Comparison of ENCODE assay signal across 8 mouse cellular contexts in the genomic region with DNA sequence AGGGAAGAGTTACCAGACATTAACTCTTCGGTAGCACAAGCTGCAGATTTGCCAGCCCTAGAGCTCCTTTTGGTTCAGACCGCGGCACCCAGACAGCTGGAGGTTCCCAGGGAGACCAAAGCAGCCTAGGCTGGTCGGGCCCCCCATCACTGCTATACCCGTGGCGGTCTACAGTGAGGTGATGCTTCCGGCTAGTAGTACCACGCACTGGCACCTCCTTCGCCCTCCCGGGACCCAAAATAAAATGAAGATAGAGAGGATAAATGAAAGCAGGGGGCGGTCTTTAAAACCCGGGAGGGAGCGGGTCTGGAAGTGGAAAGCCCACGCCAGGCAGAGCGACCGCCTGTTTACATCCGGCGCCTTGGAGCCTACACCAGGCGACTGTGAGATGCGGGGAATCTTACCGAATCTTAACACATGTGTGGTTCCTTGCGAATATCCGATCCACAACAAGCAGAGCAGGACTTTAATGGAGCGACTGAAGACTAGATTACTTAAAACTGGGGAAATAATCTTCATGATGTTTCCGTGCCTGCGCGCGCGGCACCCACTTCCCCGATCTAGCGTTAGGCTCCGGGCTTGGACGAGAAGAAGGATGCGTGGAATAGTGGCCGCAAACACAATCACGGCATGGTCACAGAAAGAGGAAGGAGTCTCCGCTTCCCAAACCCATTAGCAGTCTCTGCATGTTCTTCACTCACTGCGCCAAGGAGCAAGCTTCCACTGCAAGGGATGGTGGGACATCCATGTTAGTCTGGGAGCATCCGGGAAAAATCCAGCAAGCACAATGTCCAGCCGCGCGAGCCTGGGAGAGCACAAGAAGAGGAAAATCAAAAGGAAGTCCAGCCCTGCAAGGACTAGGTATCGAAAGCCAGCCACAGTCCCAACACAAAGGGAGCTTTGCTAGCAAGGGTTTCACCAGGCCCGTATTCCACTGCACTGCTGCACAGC. TPM values are rescaled to one million over a fixed set of nuclear protein-coding genes. Genes with fewer than 3 reads are reported as not detected.
DNase-seq lines count a peak whose midpoint lies in the region; ATAC-seq and TF ChIP-seq lines count a peak whose summit lies in the region.

No protein-coding gene starts in this region.

- peaks cover 3% of the 10 kb centered on the region for H3K27me3 ChIP-seq in ES-Bruce4 (ENCODE audit: control insufficient read depth, insufficient read depth, low read length, poor library complexity, severe bottlenecking)
- H3K27me3 ChIP-seq in embryonic facial prominence, embryonic 15.5 days, result peaks cover 16% of the 10 kb centered on the region; the same call in 1 of the 2 replicates
- H3K27me3 ChIP-seq in hindbrain, embryonic 12.5 days, result no peaks in the 10 kb centered on the region
- peaks cover 12% of the 10 kb centered on the region for H3K27me3 ChIP-seq in liver, embryonic 11.5 days (replicated peaks; ENCODE audit: control insufficient read depth, insufficient read depth, low read length)

- no peak for TF ChIP-seq EP300 in ES-Bruce4 (IDR thresholded peaks at IDR 0.05; ENCODE audit: insufficient read depth, low read depth, low read length)

- ATAC-seq in embryonic facial prominence, embryonic 15.5 days (ENCODE audit: insufficient number of reproducible peaks, low FRiP score, low TSS enrichment, low read depth), result no peak
- ATAC-seq in hindbrain, embryonic 12.5 days (ENCODE audit: low FRiP score), result peak; percentile 87
- no peak for ATAC-seq in liver, embryonic 11.5 days (replicated peaks; ENCODE audit: low FRiP score)
- ATAC-seq in megakaryocyte-erythroid progenitor cell, adult 5-6 weeks (replicated peaks; ENCODE audit: low FRiP score, low TSS enrichment, poor library complexity, severe bottlenecking), result no peak

- H3K9me3 ChIP-seq in ES-Bruce4 (replicated peaks; ENCODE audit: control insufficient read depth, insufficient read depth, low read length, poor library complexity, severe bottlenecking), result no peaks in the 10 kb centered on the region
- H3K9me3 ChIP-seq in embryonic facial prominence, embryonic 15.5 days (replicated peaks), result no peaks in the 10 kb centered on the region
- H3K9me3 ChIP-seq in hindbrain, embryonic 12.5 days (replicated peaks), result no peaks in the 10 kb centered on the region
- no peaks in the 10 kb centered on the region for H3K9me3 ChIP-seq in liver, embryonic 11.5 days (ENCODE audit: control insufficient read depth, low read length)

- H3K4me2 ChIP-seq in embryonic facial prominence, embryonic 15.5 days (replicated peaks), result peak overlapping the region; percentile 75
- peak overlapping the region; percentile 61 for H3K4me2 ChIP-seq in hindbrain, embryonic 12.5 days (replicated peaks)
- H3K4me2 ChIP-seq in liver, embryonic 11.5 days, result peak overlapping the region; percentile 54

- peak overlapping the region; percentile 48 for H3K9ac ChIP-seq in ES-Bruce4 (ENCODE audit: low read depth, poor library complexity, severe bottlenecking)
- H3K9ac ChIP-seq in embryonic facial prominence, embryonic 15.5 days, result no peak overlapping the region
- H3K9ac ChIP-seq in hindbrain, embryonic 12.5 days, result peak overlapping the region; percentile 56
- H3K9ac ChIP-seq in liver, embryonic 11.5 days (ENCODE audit: low read depth, low read length), result no peak overlapping the region

- no peak for TF ChIP-seq CTCF in ES-Bruce4 (IDR thresholded peaks at IDR 0.05; ENCODE audit: low read depth, low read length)
- TF ChIP-seq CTCF in bone marrow macrophage, adult 2 months (IDR thresholded peaks at IDR 0.05; ENCODE audit: low read depth, low read length), result no peak

- H3K4me1 ChIP-seq in ES-Bruce4 (ENCODE audit: control insufficient read depth, insufficient read depth, low read length), result no peaks in the 10 kb centered on the region
- H3K4me1 ChIP-seq in bone marrow macrophage, adult 2 months (ENCODE audit: control insufficient read depth, insufficient read depth, low read length), result no peaks in the 10 kb centered on the region
- peaks cover 11% of the 10 kb centered on the region for H3K4me1 ChIP-seq in embryonic facial prominence, embryonic 15.5 days
- peaks cover 25% of the 10 kb centered on the region for H3K4me1 ChIP-seq in hindbrain, embryonic 12.5 days
- no peaks in the 10 kb centered on the region for H3K4me1 ChIP-seq in liver, embryonic 11.5 days (replicated peaks; ENCODE audit: control insufficient read depth, insufficient read depth, low read length)

- H3K27ac ChIP-seq in ES-Bruce4 (ENCODE audit: insufficient read depth, low read length), result no peak overlapping the region
- no peak overlapping the region for H3K27ac ChIP-seq in bone marrow macrophage, adult 2 months (ENCODE audit: insufficient read depth, low read depth, low read length)
- no peak overlapping the region for H3K27ac ChIP-seq in embryonic facial prominence, embryonic 15.5 days (replicated peaks)
- H3K27ac ChIP-seq in hindbrain, embryonic 12.5 days, result peak overlapping the region; percentile 87
- no peak overlapping the region for H3K27ac ChIP-seq in liver, embryonic 11.5 days (ENCODE audit: low read depth, low read length)

- no peak for TF ChIP-seq POLR2A in ES-Bruce4 (IDR thresholded peaks at IDR 0.05; ENCODE audit: insufficient read depth, low read length)
- TF ChIP-seq POLR2A in bone marrow macrophage, adult 2 months (IDR thresholded peaks at IDR 0.05; ENCODE audit: borderline replicate concordance, low read depth, low read length), result no peak

- peak overlapping the region; percentile 85 for H3K4me3 ChIP-seq in ES-Bruce4 (ENCODE audit: low read depth, low read length)
- H3K4me3 ChIP-seq in bone marrow macrophage, adult 2 months (ENCODE audit: insufficient read depth, low read length), result 0 out of 2 replicates have a peak overlapping the region, but pooled peaks have one; percentile 5
- H3K4me3 ChIP-seq in embryonic facial prominence, embryonic 15.5 days (replicated peaks), result peak overlapping the region; percentile 43
- H3K4me3 ChIP-seq in hindbrain, embryonic 12.5 days, result peak overlapping the region; percentile 45
- peak overlapping the region; percentile 44 for H3K4me3 ChIP-seq in liver, embryonic 11.5 days (ENCODE audit: low read depth, low read length)

- H3K36me3 ChIP-seq in ES-Bruce4 (ENCODE audit: control insufficient read depth, insufficient read depth, low read length, poor library complexity, severe bottlenecking), result no peaks in the 10 kb centered on the region
- no peaks in the 10 kb centered on the region for H3K36me3 ChIP-seq in embryonic facial prominence, embryonic 15.5 days
- H3K36me3 ChIP-seq in hindbrain, embryonic 12.5 days, result no peaks in the 10 kb centered on the region
- no peaks in the 10 kb centered on the region for H3K36me3 ChIP-seq in liver, embryonic 11.5 days (ENCODE audit: control insufficient read depth, insufficient read depth, low read length)

- WGBS in embryonic facial prominence, embryonic 15.5 days, result under 1% methylated on average over 44 of the region's 44 CpGs
- WGBS in hindbrain, embryonic 12.5 days, result under 1% methylated on average over 44 of the region's 44 CpGs
- 2% methylated on average over 44 of the region's 44 CpGs for WGBS in liver, embryonic 11.5 days

- DNase-seq in liver, embryonic 11.5 days (ENCODE audit: low spot score), result peak; percentile 36
- peak; percentile 20 for DNase-seq in retina, postnatal 7 days (ENCODE audit: low read depth, low spot score)
- no peak for DNase-seq in testis, postnatal 14 days (ENCODE audit: low spot score)

RNA-seq across cellular contexts. Expression of a gene that starts 5.5 kb away (rescaled TPM):
- 0.81 TPM in 1 of 2 replicates, not detected in the other for polyA plus RNA-seq in ES-Bruce4 (2011; ENCODE audit: insufficient read depth, insufficient read length, low read depth, missing spikeins)
- not detected in 2 replicates for polyA plus RNA-seq in bone marrow macrophage, adult 2 months (2012; ENCODE audit: insufficient read depth, insufficient read length, missing spikeins)
- polyA plus RNA-seq in embryonic facial prominence, embryonic 15.5 days (2015; fragmentation: Nextera tagmentation; extraction: Ambion mirVana), result 1.2 and 1.5 TPM in 2 replicates
- polyA plus RNA-seq in hindbrain, embryonic 12.5 days (2016; fragmentation: Nextera tagmentation; extraction: Ambion mirVana), result 15.1 and 15.4 TPM in 2 replicates
- 0.53 TPM in 2 replicates for polyA plus RNA-seq in liver, embryonic 11.5 days (2014; fragmentation: Nextera tagmentation; extraction: Ambion mirVana)
- total RNA-seq in megakaryocyte-erythroid progenitor cell, adult 5-6 weeks (2014; fragmentation: Nextera tagmentation), result not detected in 2 replicates
- not detected in 2 replicates for total RNA-seq in megakaryocyte-erythroid progenitor cell, adult 5-6 weeks (2017)

Comparison
In these comparisons a context has a peak if more than half of its experiments do, and no peak if none do; other contexts are left out.
1. H3K4me3 ChIP-seq: peak in every context shown above with its lines; median percentile 85 in ES-Bruce4; 45 in hindbrain, embryonic 12.5 days; 44 in liver, embryonic 11.5 days; 43 in embryonic facial prominence, embryonic 15.5 days; 5 in bone marrow macrophage, adult 2 months.
2. H3K9ac ChIP-seq: peak in ES-Bruce4 (single experiment) and hindbrain, embryonic 12.5 days (single experiment); none in embryonic facial prominence, embryonic 15.5 days (single experiment) and liver, embryonic 11.5 days (single experiment).
3. Peak in every context shown above with its lines, with median percentiles within 50 percentile points of each other: H3K4me2 ChIP-seq.